Mouse (Mus musculus) olfactory bulb, adult 2 months (tissue): ENCODE data around the gene Psma3.

Source experiments
- CTCF ChIP-seq: fragments of 200-500 bp; IDR thresholded peaks from 2 replicates; pipeline ENCODE4 v1.5.1; 2012; ENCODE audit warnings: low read depth, mild to moderate bottlenecking, low read length, moderate library complexity; ENCODE audit not compliant: insufficient read depth
- POLR2A ChIP-seq: fragments of 200-500 bp; IDR thresholded peaks from 2 replicates; pipeline ENCODE4 v1.6.1; 2012; ENCODE audit warnings: mild to moderate bottlenecking, low read depth, low read length, moderate library complexity; ENCODE audit not compliant: insufficient read depth

- TF ChIP-seq POLR2A (no peak), CTCF (no peak)
These were observed 3.9 kb downstream of the Psma3 start for GRCm38 (mm10) chr12:70978345-70978744.
